Mouse (Mus musculus) layer of hippocampus, adult 9-11 months (tissue): ENCODE results near the gene Gm4312.
"Not testable (repeated sequence)": the region's sequence is repeated elsewhere in the genome, so short reads cannot be mapped to it uniquely, and the experiment has no call there.

ENCODE experiments used
- DNase-seq: peaks from one replicate; pipeline ENCODE4 v3.0.0; 2022

Gm4312 gene

GRCm38 (mm10) chr10:100382460-100382859 is at the start of gene Gm4312:
Gene Gm4312 (minus strand): TSS chr10:100382560.
- not testable (repeated sequence) for DNase-seq

- DNase-seq = no peak
Measured at GRCm38 (mm10) chr10:100427592-100427991, 45.2 kb upstream of the Gm4312 start.

DNA sequence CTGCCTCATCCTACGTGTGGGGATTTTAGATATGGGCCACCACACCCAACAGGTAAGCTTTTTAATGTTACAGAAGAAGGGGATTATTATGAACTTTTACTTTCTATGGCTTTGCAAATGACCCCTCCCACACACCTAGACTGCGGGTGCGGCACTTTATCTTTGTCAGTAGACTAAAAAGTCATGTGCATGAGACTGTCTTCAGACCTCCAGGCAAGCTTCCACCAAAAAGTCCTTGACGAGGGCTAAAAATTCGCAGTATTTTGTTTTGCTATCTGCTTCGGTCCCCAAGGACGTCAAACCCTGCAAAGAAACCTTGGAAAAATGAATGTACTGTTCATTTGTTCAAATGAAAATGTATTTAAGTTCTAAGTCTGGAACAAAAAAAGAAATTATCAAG is 33.2 kb upstream of the Gm4312 start:
- no peak for DNase-seq

GRCm38 (mm10) chr10:100402301-100402700 is 19.9 kb upstream of the Gm4312 start:
- DNase-seq = not testable (repeated sequence)

GRCm38 (mm10) chr10:100361038-100361437 is 21.3 kb downstream of the Gm4312 start, which contains the start of gene Gm4307:
Gene Gm4307 (plus strand): TSS chr10:100361338.
- not testable (repeated sequence) for DNase-seq

- DNase-seq = peak; percentile 1
Measured at GRCm38 (mm10) chr10:100356841-100357240, 25.5 kb downstream of the Gm4312 start.

- DNase-seq = not testable (repeated sequence)
Measured at GRCm38 (mm10) chr10:100350793-100351192, 31.6 kb downstream of the Gm4312 start, which contains the start of gene Gm4305. Gene Gm4305 (plus strand): TSS chr10:100351093.

DNA sequence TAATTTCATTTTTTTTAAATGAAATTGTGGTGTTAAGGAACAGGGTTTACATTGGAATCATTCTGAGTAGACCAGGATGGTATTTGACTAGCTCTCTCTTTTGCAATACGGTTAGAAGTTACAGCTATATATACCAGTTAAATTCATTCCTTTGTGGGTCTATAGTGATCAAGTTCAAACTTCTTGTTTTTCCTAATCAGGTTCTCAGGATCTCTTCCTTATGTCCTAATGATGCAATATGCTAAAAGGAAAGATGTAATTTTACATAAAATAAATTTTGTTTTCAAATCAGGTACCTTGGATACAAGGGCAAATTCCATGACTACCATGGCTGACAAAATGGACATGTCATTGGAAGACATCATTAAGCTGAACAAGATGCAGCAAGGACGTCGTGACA is 36.7 kb downstream of the Gm4312 start, which contains the start of gene Gm4303:
TSS of gene Gm4303 (plus strand) at position 301 of the 400 bp plus-strand sequence.
- DNase-seq = not testable (repeated sequence)

GRCm38 (mm10) chr10:100340536-100340935 is 41.8 kb downstream of the Gm4312 start, which contains the start of gene Gm4302:
Gene Gm4302 (plus strand): TSS chr10:100340836.
- not testable (repeated sequence) for DNase-seq

- DNase-seq = not testable (repeated sequence)
Measured at GRCm38 (mm10) chr10:100335376-100335775, 47.0 kb downstream of the Gm4312 start, which contains the start of gene Gm4301. Gene Gm4301 (plus strand): TSS chr10:100335676.
